Mouse (Mus musculus): Measurements from ENCODE around the gene Ncf2. TPM values are rescaled to one million over a fixed set of nuclear protein-coding genes. Genes with fewer than 3 reads are reported as not detected.

The Ncf2 gene
- polyA plus RNA-seq, 1 experiment = 2.7 TPM

GRCm38 (mm10) chr1:152828637-152829355, 28.8 kb downstream of the Ncf2 start:
- Histone ChIP-seq H3K4me3 (replicated peaks; ENCODE audit: insufficient read depth, low read depth, low read length) (no peak overlapping the region), H3K27ac (ENCODE audit: insufficient read depth, low read length) (no peak overlapping the region), H3K27me3 (ENCODE audit: control insufficient read depth, insufficient read depth, low read length) (no peaks in the 10 kb centered on the region), H3K4me1 (ENCODE audit: control insufficient read depth, insufficient read depth, low read length) (no peaks in the 10 kb centered on the region)
- no peak for DNase-seq
- WGBS = 60% methylated on average over 10 of the region's 10 CpGs
- TF ChIP-seq POLR2A (IDR thresholded peaks at IDR 0.05; ENCODE audit: borderline replicate concordance, insufficient read depth, low read length) = no peak
- no peak for TF ChIP-seq CTCF (IDR thresholded peaks at IDR 0.05; ENCODE audit: borderline replicate concordance, insufficient read depth, low read depth, low read length)

GRCm38 (mm10) chr1:152830054-152830453, 30.1 kb downstream of the Ncf2 start:
- no peaks in the 10 kb centered on the region for H3K4me1 ChIP-seq (ENCODE audit: control insufficient read depth, insufficient read depth, low read length)
- no peak overlapping the region for H3K27ac ChIP-seq (ENCODE audit: insufficient read depth, low read length)
- H3K4me3 ChIP-seq (replicated peaks; ENCODE audit: insufficient read depth, low read depth, low read length) = no peak overlapping the region
- no peaks in the 10 kb centered on the region for H3K27me3 ChIP-seq (ENCODE audit: control insufficient read depth, insufficient read depth, low read length)
- 93% methylated on average over 9 of the region's 9 CpGs for WGBS
- no peak for TF ChIP-seq CTCF (IDR thresholded peaks at IDR 0.05; ENCODE audit: borderline replicate concordance, insufficient read depth, low read depth, low read length)
- TF ChIP-seq POLR2A (IDR thresholded peaks at IDR 0.05; ENCODE audit: borderline replicate concordance, insufficient read depth, low read length) = no peak
- DNase-seq = no peak

- H3K27ac ChIP-seq (ENCODE audit: insufficient read depth, low read length) = no peak overlapping the region
- H3K4me1 ChIP-seq (ENCODE audit: control insufficient read depth, insufficient read depth, low read length) = no peaks in the 10 kb centered on the region
- no peak for DNase-seq
- WGBS = 39% methylated on average over 8 of the region's 8 CpGs
- H3K27me3 ChIP-seq (ENCODE audit: control insufficient read depth, insufficient read depth, low read length) = no peaks in the 10 kb centered on the region
- no peak for TF ChIP-seq POLR2A (IDR thresholded peaks at IDR 0.05; ENCODE audit: borderline replicate concordance, insufficient read depth, low read length)
- TF ChIP-seq CTCF (IDR thresholded peaks at IDR 0.05; ENCODE audit: borderline replicate concordance, insufficient read depth, low read depth, low read length) = no peak
- H3K4me3 ChIP-seq (replicated peaks; ENCODE audit: insufficient read depth, low read depth, low read length) = no peak overlapping the region
Observed at GRCm38 (mm10) chr1:152831003-152831402, 31.0 kb downstream of the Ncf2 start.

- TF ChIP-seq POLR2A (IDR thresholded peaks at IDR 0.05; ENCODE audit: borderline replicate concordance, insufficient read depth, low read length) (no peak), CTCF (IDR thresholded peaks at IDR 0.05; ENCODE audit: borderline replicate concordance, insufficient read depth, low read depth, low read length) (no peak)
Observed at GRCm38 (mm10) chr1:152831619-152832018, 31.6 kb downstream of the Ncf2 start.

GRCm38 (mm10) chr1:152832316-152832715, 32.3 kb downstream of the Ncf2 start:
- Histone ChIP-seq H3K4me1 (ENCODE audit: control insufficient read depth, insufficient read depth, low read length) (no peaks in the 10 kb centered on the region), H3K27me3 (ENCODE audit: control insufficient read depth, insufficient read depth, low read length) (no peaks in the 10 kb centered on the region), H3K27ac (ENCODE audit: insufficient read depth, low read length) (no peak overlapping the region), H3K4me3 (replicated peaks; ENCODE audit: insufficient read depth, low read depth, low read length) (no peak overlapping the region)
- TF ChIP-seq POLR2A (IDR thresholded peaks at IDR 0.05; ENCODE audit: borderline replicate concordance, insufficient read depth, low read length) = no peak
- TF ChIP-seq CTCF (IDR thresholded peaks at IDR 0.05; ENCODE audit: borderline replicate concordance, insufficient read depth, low read depth, low read length) = no peak
- WGBS = 88% methylated on average over 6 of the region's 6 CpGs
- no peak for DNase-seq

More at GRCm38 (mm10) chr1:152831619-152832018, 31.6 kb downstream of the Ncf2 start:
- 73% methylated on average over 5 of the region's 5 CpGs for WGBS
- no peak overlapping the region for H3K27ac ChIP-seq (ENCODE audit: insufficient read depth, low read length)
- H3K4me1 ChIP-seq (ENCODE audit: control insufficient read depth, insufficient read depth, low read length) = no peaks in the 10 kb centered on the region
- DNase-seq = no peak
- no peaks in the 10 kb centered on the region for H3K27me3 ChIP-seq (ENCODE audit: control insufficient read depth, insufficient read depth, low read length)
- H3K4me3 ChIP-seq (replicated peaks; ENCODE audit: insufficient read depth, low read depth, low read length) = no peak overlapping the region

- WGBS = 92% methylated on average over 3 of the region's 3 CpGs
- TF ChIP-seq CTCF (IDR thresholded peaks at IDR 0.05; ENCODE audit: borderline replicate concordance, insufficient read depth, low read depth, low read length) (no peak), POLR2A (IDR thresholded peaks at IDR 0.05; ENCODE audit: borderline replicate concordance, insufficient read depth, low read length) (no peak)
- Histone ChIP-seq H3K27me3 (ENCODE audit: control insufficient read depth, insufficient read depth, low read length) (no peaks in the 10 kb centered on the region), H3K4me1 (ENCODE audit: control insufficient read depth, insufficient read depth, low read length) (no peaks in the 10 kb centered on the region), H3K4me3 (replicated peaks; ENCODE audit: insufficient read depth, low read depth, low read length) (no peak overlapping the region), H3K27ac (ENCODE audit: insufficient read depth, low read length) (no peak overlapping the region)
- DNase-seq = no peak
Observed at GRCm38 (mm10) chr1:152835061-152835460, 35.1 kb downstream of the Ncf2 start.

- no peak for TF ChIP-seq CTCF (IDR thresholded peaks at IDR 0.05; ENCODE audit: borderline replicate concordance, insufficient read depth, low read depth, low read length)
- TF ChIP-seq POLR2A (IDR thresholded peaks at IDR 0.05; ENCODE audit: borderline replicate concordance, insufficient read depth, low read length) = no peak
- no peaks in the 10 kb centered on the region for H3K4me1 ChIP-seq (ENCODE audit: control insufficient read depth, insufficient read depth, low read length)
- no peak overlapping the region for H3K4me3 ChIP-seq (replicated peaks; ENCODE audit: insufficient read depth, low read depth, low read length)
- H3K27ac ChIP-seq (ENCODE audit: insufficient read depth, low read length) = no peak overlapping the region
- H3K27me3 ChIP-seq (ENCODE audit: control insufficient read depth, insufficient read depth, low read length) = no peaks in the 10 kb centered on the region
- DNase-seq = no peak
- WGBS = 58% methylated on average over 11 of the region's 11 CpGs
Observed at GRCm38 (mm10) chr1:152838026-152838702, 38.2 kb downstream of the Ncf2 start.

- TF ChIP-seq CTCF (IDR thresholded peaks at IDR 0.05; ENCODE audit: borderline replicate concordance, insufficient read depth, low read depth, low read length) = no peak
- TF ChIP-seq POLR2A (IDR thresholded peaks at IDR 0.05; ENCODE audit: borderline replicate concordance, insufficient read depth, low read length) = no peak
- 82% methylated on average over 12 of the region's 12 CpGs for WGBS
- Histone ChIP-seq H3K27ac (ENCODE audit: insufficient read depth, low read length) (no peak overlapping the region), H3K4me1 (ENCODE audit: control insufficient read depth, insufficient read depth, low read length) (no peaks in the 10 kb centered on the region), H3K4me3 (replicated peaks; ENCODE audit: insufficient read depth, low read depth, low read length) (no peak overlapping the region), H3K27me3 (ENCODE audit: control insufficient read depth, insufficient read depth, low read length) (no peaks in the 10 kb centered on the region)
- DNase-seq = no peak
Observed at GRCm38 (mm10) chr1:152838841-152839240, 38.8 kb downstream of the Ncf2 start.
